Mouse (Mus musculus) neural tube, embryonic 10.5 days (tissue): ENCODE data around the gene Adgrl2.

Source experiments
- DNase-seq: peaks from one replicate; pipeline ENCODE4 v3.0.0-alpha.2; 2017; ENCODE audit warnings: low spot score; ENCODE audit errors: extremely low spot score

The Adgrl2 gene

DNA sequence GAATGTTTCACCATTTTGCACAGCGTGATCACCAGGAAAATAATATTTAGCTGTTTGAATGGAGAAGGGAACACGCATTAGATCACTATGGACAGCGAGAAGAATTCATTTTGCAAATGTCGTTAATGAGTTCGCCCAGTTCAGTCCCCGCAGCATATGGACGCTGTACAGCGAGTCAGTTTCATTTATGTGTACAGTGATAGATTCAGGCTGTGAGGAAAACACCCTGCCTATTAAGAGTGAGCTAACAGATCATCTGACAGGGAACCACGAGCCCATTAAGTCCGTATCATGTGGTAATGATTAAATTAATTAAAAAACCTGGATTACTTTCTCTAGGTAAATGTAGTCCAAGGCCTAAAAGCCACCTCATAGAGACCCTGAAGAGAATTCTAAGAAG lies 161.8 kb downstream of the Adgrl2 start:
- no peak for DNase-seq

GRCm38 (mm10) chr3:148823551-148823950 lies 166.8 kb downstream of the Adgrl2 start:
- DNase-seq, result no peak

DNA sequence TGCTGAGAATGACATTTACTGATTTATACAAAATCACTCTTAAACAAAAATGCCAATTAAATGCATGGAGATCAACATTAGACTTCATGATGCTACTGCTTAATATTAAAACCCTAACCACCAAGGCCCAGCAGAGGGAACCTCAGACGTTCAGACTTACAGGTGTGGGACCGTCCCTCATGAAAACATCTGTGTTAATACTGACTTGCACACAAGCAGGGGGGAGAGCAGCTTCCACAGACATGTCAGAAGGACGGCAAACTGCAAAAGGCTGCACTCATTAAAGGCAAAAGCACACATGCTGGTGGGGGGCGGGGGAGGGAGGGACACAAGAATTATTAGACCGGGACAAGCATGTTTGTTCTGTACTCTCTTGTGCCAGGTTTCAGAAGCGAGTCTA lies 168.7 kb downstream of the Adgrl2 start:
- no peak for DNase-seq

DNA sequence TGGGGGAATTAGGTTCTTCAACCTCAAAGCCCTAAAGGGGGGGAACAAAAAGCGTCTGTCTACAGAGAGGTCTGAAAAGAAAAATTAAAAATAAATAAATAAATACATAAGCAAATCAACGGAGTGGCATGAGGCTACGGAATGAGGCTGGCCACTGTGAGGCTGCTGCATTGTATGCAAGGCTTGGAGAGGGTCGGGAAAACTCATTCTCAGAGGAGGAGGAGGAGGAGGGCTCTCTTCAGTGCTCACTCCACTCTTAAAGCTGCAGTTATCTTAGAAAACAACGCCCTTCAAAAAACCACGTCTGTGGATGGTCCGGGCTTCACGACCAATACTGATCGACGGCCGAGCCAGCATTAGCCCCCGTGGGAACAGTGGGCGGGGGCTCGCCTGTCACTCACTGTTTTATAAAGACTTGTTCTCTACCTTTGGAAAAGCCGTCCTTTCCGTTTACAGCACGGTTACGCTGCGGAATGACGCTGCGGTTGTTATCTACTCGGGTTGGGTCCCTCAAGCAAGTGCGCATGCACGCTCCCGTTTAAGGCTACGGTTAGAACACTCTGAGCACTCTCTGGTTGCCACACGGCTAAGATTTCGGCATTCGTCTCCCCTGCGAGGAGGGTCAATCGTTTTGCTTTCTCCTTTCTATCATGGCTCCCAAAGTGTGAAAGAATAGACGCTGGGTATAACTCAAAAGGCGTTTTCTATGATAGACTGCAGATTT lies 170.9 kb downstream of the Adgrl2 start:
- no peak for DNase-seq

GRCm38 (mm10) chr3:148818414-148819105 lies 171.8 kb downstream of the Adgrl2 start:
- no peak for DNase-seq

GRCm38 (mm10) chr3:148817491-148817890 lies 172.9 kb downstream of the Adgrl2 start:
- DNase-seq, result no peak

- DNase-seq, result no peak
These were observed 177.2 kb downstream of the Adgrl2 start for GRCm38 (mm10) chr3:148813121-148813520.

GRCm38 (mm10) chr3:148812059-148812458 lies 178.3 kb downstream of the Adgrl2 start:
- no peak for DNase-seq

GRCm38 (mm10) chr3:148806977-148807376 lies 183.4 kb downstream of the Adgrl2 start:
- DNase-seq, result no peak

GRCm38 (mm10) chr3:148793286-148793913 lies 197.0 kb downstream of the Adgrl2 start:
- no peak for DNase-seq

- DNase-seq, result no peak
These were observed 220.0 kb downstream of the Adgrl2 start for GRCm38 (mm10) chr3:148770310-148770709.
